Mouse (Mus musculus) lung, embryonic 16.5 days (tissue): ENCODE results near the gene Qser1. TPM values are rescaled to one million over a fixed set of nuclear protein-coding genes. Genes with fewer than 3 reads are reported as not detected.

Experiments
- ATAC-seq: fragments of 200-750 bp; cut with Nextera tagmentation; 2 replicates; pipeline ENCODE4 v1.8.0; 2017; ENCODE audit warnings: low read depth, mild to moderate bottlenecking, moderate library complexity
- H3K27ac ChIP-seq: fragments of 300-500 bp; sonication (generic); 2 replicates; pipeline ENCODE4 v1.5.1; 2014; ENCODE audit warnings: mild to moderate bottlenecking, control low read depth, low read length
- H3K27me3 ChIP-seq: fragments of 300-500 bp; sonication (generic); 2 replicates; pipeline ENCODE4 v1.6.1; 2014; ENCODE audit warnings: low read depth, low read length, mixed read lengths; ENCODE audit not compliant: control insufficient read depth, insufficient read depth
- H3K36me3 ChIP-seq: fragments of 300-500 bp; sonication (generic); 2 replicates; pipeline ENCODE4 v1.6.1; 2014; ENCODE audit warnings: low read length; ENCODE audit not compliant: control insufficient read depth, insufficient read depth
- H3K4me1 ChIP-seq: fragments of 300-500 bp; sonication (generic); replicated peaks from 2 replicates; pipeline ENCODE4 v1.6.1; 2014; ENCODE audit warnings: low read length, mixed read lengths; ENCODE audit not compliant: control insufficient read depth, insufficient read depth
- H3K4me2 ChIP-seq: fragments of 300-500 bp; sonication (generic); 2 replicates; pipeline ENCODE4 v1.6.1; 2014; ENCODE audit warnings: low read depth, low read length, control low read depth
- H3K4me3 ChIP-seq: fragments of 300-500 bp; sonication (generic); 2 replicates; pipeline ENCODE4 v1.5.1; 2014; ENCODE audit warnings: mild to moderate bottlenecking, low read length, control low read depth
- H3K9ac ChIP-seq: fragments of 300-500 bp; sonication (generic); 2 replicates; pipeline ENCODE4 v1.6.1; 2014; ENCODE audit warnings: low read length, control low read depth
- H3K9me3 ChIP-seq: fragments of 300-500 bp; sonication (generic); 2 replicates; pipeline ENCODE4 v1.6.1; 2016; ENCODE audit warnings: low read length; ENCODE audit not compliant: control insufficient read depth
- WGBS: fragments of 180-500 bp; shearing (Covaris S2); extraction: QIAGEN DNeasy Blood & Tissue Kit; methylation state at CpG from one replicate; pipeline ENCODE4 v1.1.7; 2014; 5-methylcytosine and 5-hydroxymethylcytosine counted together
- polyA plus RNA-seq: library from polyadenylated mRNA; unstranded; fragments of >200 nt; fragmentation: Nextera tagmentation; extraction: Ambion mirVana; gene quantifications from 2 replicates; pipeline ENCODE4 v1.2.1, GENCODE M21; 2015

Qser1 gene
- polyA plus RNA-seq, 1 experiment from 2014 or later: 9.3 TPM

GRCm38 (mm10) chr2:104805435-104805834 is 11.1 kb downstream of the Qser1 start:
- 65% methylated on average over 1 of the region's 1 CpGs for WGBS
- ATAC-seq: no peak
- no peak overlapping the region for H3K4me3 ChIP-seq

GRCm38 (mm10) chr2:104774763-104775162 is 41.8 kb downstream of the Qser1 start:
- no peak overlapping the region for H3K4me3 ChIP-seq
- H3K4me2 ChIP-seq: no peak overlapping the region
- no peaks in the 10 kb centered on the region for H3K9me3 ChIP-seq
- H3K27ac ChIP-seq: no peak overlapping the region
- H3K4me1 ChIP-seq: no peaks in the 10 kb centered on the region
- 85% methylated on average over 1 of the region's 1 CpGs for WGBS
- H3K27me3 ChIP-seq: no peaks in the 10 kb centered on the region
- no peak for ATAC-seq
- no peak overlapping the region for H3K9ac ChIP-seq
- peaks cover 23% of the 10 kb centered on the region for H3K36me3 ChIP-seq

More at GRCm38 (mm10) chr2:104805435-104805834, 11.1 kb downstream of the Qser1 start:
- no peaks in the 10 kb centered on the region for H3K4me1 ChIP-seq
- H3K4me2 ChIP-seq: no peak overlapping the region
- no peaks in the 10 kb centered on the region for H3K36me3 ChIP-seq
- no peak overlapping the region for H3K9ac ChIP-seq
- no peaks in the 10 kb centered on the region for H3K27me3 ChIP-seq
- H3K27ac ChIP-seq: no peak overlapping the region
- 0 out of 2 replicates have a peak, but pooled peaks cover 3% of the 10 kb centered on the region for H3K9me3 ChIP-seq

- 94% methylated on average over 1 of the region's 1 CpGs for WGBS
- ATAC-seq: no peak
- no peak overlapping the region for H3K4me3 ChIP-seq
- no peak overlapping the region for H3K9ac ChIP-seq
- no peaks in the 10 kb centered on the region for H3K9me3 ChIP-seq
- H3K36me3 ChIP-seq: peaks cover 19% of the 10 kb centered on the region; the same call in 1 of the 2 replicates
- H3K4me1 ChIP-seq: no peaks in the 10 kb centered on the region
- H3K4me2 ChIP-seq: no peak overlapping the region
- no peak overlapping the region for H3K27ac ChIP-seq
- H3K27me3 ChIP-seq: no peaks in the 10 kb centered on the region
Measured at GRCm38 (mm10) chr2:104768697-104769096, 47.9 kb downstream of the Qser1 start.

GRCm38 (mm10) chr2:104764018-104764417 is 52.5 kb downstream of the Qser1 start:
- no peaks in the 10 kb centered on the region for H3K9me3 ChIP-seq
- H3K4me2 ChIP-seq: no peak overlapping the region
- H3K36me3 ChIP-seq: peaks cover 18% of the 10 kb centered on the region
- no peaks in the 10 kb centered on the region for H3K27me3 ChIP-seq
- no peak overlapping the region for H3K9ac ChIP-seq
- 83% methylated on average over 4 of the region's 4 CpGs for WGBS
- no peaks in the 10 kb centered on the region for H3K4me1 ChIP-seq
- no peak overlapping the region for H3K27ac ChIP-seq
- no peak for ATAC-seq
- no peak overlapping the region for H3K4me3 ChIP-seq

- no peak overlapping the region for H3K27ac ChIP-seq
- no peak overlapping the region for H3K4me2 ChIP-seq
- no peak for ATAC-seq
- H3K9me3 ChIP-seq: no peaks in the 10 kb centered on the region
- H3K9ac ChIP-seq: no peak overlapping the region
- H3K36me3 ChIP-seq: peaks cover 15% of the 10 kb centered on the region
- no peaks in the 10 kb centered on the region for H3K27me3 ChIP-seq
- no peak overlapping the region for H3K4me3 ChIP-seq
- no peaks in the 10 kb centered on the region for H3K4me1 ChIP-seq
- WGBS: 64% methylated on average over 8 of the region's 8 CpGs
Measured at GRCm38 (mm10) chr2:104763134-104763703, 53.3 kb downstream of the Qser1 start.

GRCm38 (mm10) chr2:104750611-104751010 is 65.9 kb downstream of the Qser1 start:
- Histone ChIP-seq H3K4me3 (no peak overlapping the region), H3K36me3 (no peaks in the 10 kb centered on the region), H3K9ac (no peak overlapping the region), H3K4me1 (no peaks in the 10 kb centered on the region), H3K4me2 (no peak overlapping the region), H3K27ac (no peak overlapping the region), H3K9me3 (no peaks in the 10 kb centered on the region), H3K27me3 (no peaks in the 10 kb centered on the region)
- peak; percentile 47; the same call in 1 of the 2 replicates for ATAC-seq
- 53% methylated on average over 3 of the region's 3 CpGs for WGBS

GRCm38 (mm10) chr2:104748652-104749183 is 67.8 kb downstream of the Qser1 start:
- no peaks in the 10 kb centered on the region for H3K4me1 ChIP-seq
- WGBS: 71% methylated on average over 5 of the region's 5 CpGs
- no peaks in the 10 kb centered on the region for H3K9me3 ChIP-seq
- no peak overlapping the region for H3K4me2 ChIP-seq
- no peak for ATAC-seq
- H3K27me3 ChIP-seq: no peaks in the 10 kb centered on the region
- no peak overlapping the region for H3K9ac ChIP-seq
- H3K4me3 ChIP-seq: no peak overlapping the region
- H3K36me3 ChIP-seq: no peaks in the 10 kb centered on the region
- no peak overlapping the region for H3K27ac ChIP-seq

- WGBS: 48% methylated on average over 8 of the region's 8 CpGs
- H3K4me2 ChIP-seq: no peak overlapping the region
- H3K4me3 ChIP-seq: no peak overlapping the region
- peaks cover 3% of the 10 kb centered on the region; the same call in 1 of the 2 replicates for H3K4me1 ChIP-seq
- no peaks in the 10 kb centered on the region for H3K9me3 ChIP-seq
- no peak overlapping the region for H3K9ac ChIP-seq
- no peak overlapping the region for H3K27ac ChIP-seq
- no peaks in the 10 kb centered on the region for H3K36me3 ChIP-seq
- no peak for ATAC-seq
- no peaks in the 10 kb centered on the region for H3K27me3 ChIP-seq
Measured at GRCm38 (mm10) chr2:104746251-104746650, 70.3 kb downstream of the Qser1 start.

- H3K27me3 ChIP-seq: no peaks in the 10 kb centered on the region
- H3K4me1 ChIP-seq: peaks cover 6% of the 10 kb centered on the region; the same call in 1 of the 2 replicates
- no peak overlapping the region for H3K27ac ChIP-seq
- H3K4me3 ChIP-seq: no peak overlapping the region
- no peak overlapping the region for H3K9ac ChIP-seq
- H3K4me2 ChIP-seq: no peak overlapping the region
- ATAC-seq: no peak
- WGBS: 53% methylated on average over 5 of the region's 5 CpGs
- no peaks in the 10 kb centered on the region for H3K9me3 ChIP-seq
- no peaks in the 10 kb centered on the region for H3K36me3 ChIP-seq
Measured at GRCm38 (mm10) chr2:104743971-104744370, 72.6 kb downstream of the Qser1 start.
